Mouse (Mus musculus) cerebellum, adult 18-20 months (tissue): ENCODE results near the gene BC004004.
"Not testable (repeated sequence)": the region's sequence is repeated elsewhere in the genome, so short reads cannot be mapped to it uniquely, and the experiment has no call there.

Experiments
- DNase-seq, 2 experiments: peaks; one replicate each; pipeline ENCODE4 v3.0.0; 2021

The BC004004 gene

DNA sequence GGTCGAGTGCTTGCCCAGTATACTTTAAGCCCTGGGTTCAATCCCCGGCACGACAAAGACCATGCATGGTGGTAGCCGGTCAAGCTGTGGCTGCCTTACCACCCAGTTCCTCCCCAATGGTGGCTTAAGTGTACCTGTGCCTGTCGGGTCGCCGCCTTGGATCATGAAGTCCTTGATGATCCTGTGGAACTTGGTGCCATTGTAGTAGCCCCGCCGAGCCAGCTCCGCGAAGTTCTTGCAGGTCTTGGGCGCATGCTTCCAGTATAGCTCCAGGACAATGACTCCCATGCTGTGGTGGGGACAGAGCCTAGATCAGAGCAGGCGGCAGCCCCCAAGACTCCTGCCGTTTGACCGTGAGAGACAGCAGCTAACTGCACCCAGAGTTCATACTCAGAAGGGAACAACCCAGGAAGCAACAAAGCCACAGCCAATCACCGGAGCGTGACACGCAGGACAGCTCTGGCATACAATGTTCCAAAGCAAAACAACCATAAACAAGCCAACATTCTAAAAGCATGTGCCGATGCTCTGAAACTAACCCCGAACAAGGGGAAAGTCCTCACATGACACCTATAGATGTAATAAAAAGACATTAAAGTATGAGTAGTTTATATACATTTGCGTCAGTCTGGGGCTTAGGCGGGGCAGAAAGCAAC is 6.9 kb upstream of the BC004004 start:
- DNase-seq: no peak

DNA sequence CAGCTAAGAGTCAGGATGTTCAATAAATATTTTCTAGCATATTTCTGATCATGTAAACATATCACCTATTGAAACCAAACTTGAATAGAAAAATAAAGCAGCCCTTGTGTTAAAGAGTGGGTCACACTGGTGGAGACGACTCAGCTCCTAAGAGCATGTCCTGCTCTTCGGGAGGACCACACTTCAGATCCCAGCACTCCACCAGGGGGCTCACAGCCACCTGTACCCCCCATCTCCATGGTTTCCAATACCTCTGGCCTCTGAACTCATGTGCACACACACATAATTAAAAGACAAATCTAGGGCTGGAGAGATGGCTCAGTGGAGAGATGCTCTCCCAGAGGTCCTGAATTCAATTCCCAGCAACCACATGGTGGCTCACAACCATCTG is 6.3 kb upstream of the BC004004 start:
- DNase-seq: no peak

DNA sequence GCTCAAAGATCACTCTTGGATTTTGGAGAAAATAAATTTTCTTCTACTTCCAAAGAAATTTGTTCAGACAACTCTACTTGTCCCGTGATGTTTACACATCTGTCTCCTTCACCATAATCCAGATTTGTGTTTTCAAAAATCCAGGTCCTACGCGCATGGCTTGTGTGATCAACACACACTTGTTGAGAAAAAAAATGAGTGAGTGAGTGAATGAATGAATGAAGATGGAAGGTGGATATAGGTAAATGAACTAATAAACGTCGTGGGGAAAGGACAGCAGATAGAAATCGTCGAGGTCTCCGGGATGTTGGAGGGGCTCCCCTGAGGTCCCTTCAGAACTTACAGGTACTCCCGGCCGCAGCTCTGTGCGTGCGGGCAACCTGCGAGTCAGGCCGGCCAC is 5.2 kb upstream of the BC004004 start:
- DNase-seq: no peak

DNA sequence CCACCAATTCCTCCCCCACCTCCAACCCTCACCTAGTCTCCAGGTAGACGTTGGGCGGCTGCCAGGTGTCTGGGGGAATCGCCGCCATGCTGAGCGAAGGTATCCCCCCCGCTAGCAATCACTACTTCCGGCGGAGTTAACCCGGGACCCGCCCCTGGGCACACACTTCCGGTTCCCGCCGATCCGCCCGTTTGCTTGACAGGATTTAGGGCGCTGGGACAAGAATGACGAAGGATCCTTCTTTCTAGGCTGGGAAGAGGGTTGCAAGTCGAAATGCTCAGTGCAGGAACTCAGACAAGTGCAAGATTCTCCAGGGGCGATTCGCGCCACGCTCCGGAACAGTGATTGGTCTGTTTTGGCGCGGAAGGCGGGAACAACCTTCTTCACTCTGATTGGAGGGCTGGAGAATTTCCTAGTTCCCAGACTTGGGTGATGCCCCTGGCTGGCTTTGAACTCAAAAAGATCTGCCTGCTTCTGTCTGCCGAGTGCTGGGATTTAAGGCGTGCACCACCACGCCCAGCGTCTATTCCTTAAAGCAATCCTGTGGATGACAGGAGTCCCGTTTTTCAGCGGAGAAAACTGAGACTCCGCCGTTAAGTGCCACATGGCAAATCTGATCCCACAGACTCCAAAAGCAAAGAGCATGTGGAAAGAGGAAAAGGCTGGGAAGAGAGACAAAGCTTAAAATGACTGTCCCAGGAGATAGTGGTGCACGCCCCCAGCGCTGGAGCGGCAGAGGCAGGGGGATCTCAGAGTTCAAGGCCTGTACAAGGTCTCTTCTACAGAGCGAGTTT is 4.6 kb upstream of the BC004004 start, which contains the start of gene Ppil1:
Gene Ppil1 (minus strand): TSS at position 347 of the 794 bp plus-strand sequence.
- DNase-seq: peak; percentile 81 to 87

DNA sequence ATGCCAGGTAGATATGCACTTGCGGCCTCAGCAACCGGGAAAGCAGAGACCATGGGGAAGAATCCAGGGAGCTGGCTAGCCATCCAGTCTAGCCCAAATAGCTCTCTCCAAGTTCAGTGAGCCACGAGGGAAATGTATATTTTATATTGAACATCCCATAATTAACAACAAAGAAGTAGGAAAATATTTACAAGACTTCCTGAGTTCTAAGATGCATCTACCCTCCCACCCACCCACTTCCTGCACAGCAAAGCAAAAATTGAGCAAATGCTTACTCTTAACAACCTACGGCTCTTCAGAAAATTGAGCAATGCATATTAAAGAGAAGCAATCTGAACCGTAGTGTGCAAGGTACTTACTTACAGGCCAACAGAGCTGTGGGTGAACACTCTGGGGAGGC is 3.8 kb upstream of the BC004004 start:
- no peak for DNase-seq

DNA sequence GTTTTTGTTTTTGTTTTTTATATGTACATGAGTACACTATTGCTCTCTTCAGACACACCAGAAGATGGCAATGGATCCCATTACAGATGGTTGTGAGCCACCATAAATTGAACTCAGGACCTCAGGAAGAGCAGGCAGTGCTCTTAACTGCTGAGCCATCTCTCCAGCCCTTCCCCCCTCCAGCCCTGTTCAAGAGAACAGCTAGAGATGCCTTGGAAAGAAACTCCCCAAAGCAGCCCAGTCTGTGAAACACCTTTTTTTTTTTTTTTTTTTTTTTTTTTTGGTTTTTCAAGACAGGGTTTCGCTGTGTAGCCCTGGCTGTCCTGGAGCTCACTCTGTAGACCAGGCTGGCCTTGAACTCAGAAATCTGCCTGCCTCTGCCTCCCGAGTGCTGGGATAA is 1.5 kb upstream of the BC004004 start:
- DNase-seq: not testable (repeated sequence)

DNA sequence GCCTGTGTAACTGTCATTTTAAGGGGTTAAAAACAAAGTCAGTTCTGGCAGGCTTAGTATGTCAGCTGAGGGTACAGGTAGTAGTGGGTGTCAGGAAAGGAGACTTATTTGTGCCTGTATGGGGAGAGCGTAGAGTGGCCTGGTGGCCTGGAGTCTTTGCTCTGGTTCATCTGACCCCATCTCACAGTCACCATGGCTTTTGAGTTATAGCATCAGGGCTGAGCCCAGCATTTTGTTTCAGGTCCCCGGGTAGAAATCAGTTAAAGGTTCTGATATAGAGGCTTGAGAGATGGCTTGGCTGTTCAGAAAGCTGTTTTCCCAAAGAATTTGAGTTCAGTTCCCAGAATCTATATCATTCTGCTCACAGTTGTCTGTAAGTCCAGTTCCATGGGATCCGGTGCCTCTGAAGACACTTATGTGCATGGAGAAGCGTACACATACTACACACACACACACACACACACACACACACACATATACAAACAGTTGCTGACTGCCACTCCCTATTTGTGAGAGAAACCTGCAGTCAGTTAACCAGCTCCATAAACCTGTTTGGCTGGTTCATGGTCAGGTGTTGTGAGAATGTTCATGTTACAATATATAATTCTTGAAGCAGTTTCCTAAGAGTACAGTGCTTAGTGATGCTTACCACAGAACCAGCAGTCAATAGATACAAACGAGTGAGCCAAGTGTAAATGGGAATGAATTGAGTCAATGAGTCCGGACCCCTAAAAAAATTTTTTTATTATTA is 482 bp upstream of the BC004004 start:
- DNase-seq: no peak

DNA sequence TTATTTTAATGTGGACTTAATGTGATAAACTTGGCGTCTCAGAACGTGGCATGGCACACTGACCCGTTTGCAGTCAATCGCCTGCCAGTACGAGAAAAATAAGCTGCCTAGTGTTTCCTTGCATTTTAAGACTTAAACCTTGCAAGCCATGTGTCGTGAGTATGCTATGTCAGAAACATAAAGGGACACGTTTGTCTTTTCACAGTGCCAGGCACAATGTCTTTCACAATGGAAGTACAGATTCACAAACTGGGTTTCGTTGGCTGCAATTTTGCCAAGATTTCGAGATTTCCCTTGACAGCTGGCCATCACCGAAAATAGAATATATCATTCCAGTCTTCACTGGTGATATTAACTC is 740 bp downstream of the BC004004 start:
- DNase-seq: no peak

DNA sequence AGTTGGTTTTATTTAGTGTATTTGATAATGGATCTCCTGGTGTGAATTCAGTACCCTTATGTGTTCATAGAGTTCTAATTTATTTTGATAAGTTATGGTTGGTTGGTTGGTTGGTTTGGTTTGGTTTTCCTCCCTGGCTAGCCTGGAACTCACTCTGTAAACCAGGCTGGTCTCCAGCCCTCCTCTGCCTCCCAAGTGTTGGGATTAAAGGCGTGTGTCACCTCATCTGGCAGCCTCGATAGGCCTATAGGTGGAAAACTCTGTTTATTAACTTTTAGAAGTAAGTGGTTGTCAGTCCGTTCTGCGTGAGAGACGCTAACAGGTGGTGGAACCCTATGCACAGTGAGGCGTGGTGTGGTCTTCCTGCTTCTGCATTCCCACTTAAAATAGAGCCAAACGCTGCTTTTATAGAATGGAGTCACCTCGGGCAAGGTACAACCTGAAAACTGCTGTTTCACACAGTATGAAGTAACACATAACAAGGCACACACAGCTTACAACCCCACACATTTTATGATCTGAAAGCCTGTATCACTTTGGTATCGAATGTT is 1.6 kb downstream of the BC004004 start:
- no peak for DNase-seq

DNA sequence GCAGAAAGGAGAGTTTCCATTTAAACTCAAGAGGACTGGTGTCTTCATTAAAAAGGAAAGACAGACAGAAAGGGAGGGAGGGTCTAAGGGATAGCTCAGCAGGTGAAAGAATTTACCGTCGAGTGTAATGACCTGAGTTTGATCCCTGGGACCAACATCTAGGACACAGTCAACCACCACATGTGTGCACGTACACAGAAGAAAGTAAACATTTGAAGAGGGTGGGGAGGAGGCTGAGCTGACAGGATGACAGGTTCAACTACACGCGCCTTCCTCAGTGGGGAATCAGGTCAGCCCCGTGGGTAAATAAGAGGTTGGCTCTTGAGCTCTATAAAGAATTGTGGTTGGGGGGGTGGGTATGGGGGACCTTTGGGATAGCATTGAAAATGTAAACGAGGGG is 4.6 kb downstream of the BC004004 start:
- no peak for DNase-seq

DNA sequence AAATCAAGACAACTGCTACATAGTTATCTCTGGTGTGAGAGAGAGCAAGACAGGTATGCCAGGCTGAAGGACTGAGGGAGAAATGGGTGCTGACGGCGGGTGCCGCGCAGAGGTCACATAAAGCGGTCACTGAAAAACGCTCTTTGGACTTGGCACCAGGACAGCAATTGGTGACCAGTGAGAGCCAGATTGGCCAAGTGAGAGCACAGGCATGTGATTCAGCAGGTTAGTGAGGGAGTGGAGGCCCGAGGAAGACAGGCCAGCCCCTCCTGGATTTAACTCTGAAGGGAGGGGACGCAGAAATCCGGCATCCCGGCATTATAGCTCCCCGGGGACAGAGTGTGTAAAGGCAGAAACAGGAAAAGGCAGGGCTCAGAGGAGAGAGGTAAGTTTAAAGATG is 5.3 kb downstream of the BC004004 start:
- DNase-seq: no peak

DNA sequence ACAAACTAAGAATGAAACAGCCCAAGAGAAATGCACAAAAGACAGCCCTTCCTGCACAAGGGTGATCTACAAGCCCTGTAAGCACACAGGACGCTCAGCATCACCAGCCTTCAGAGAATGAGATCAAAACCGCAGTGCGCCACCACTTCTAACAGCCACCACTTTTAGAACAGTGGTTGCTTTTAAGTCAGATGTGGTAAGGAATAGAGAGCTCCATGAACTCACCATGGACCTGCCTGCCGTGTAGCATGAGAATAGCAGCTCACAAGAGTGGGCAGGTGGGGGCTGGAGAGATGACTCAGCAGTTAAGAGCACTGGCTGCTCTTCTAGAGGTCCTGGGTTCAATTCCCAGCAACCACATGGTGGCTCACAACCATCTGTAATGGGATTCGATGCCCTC is 11.8 kb downstream of the BC004004 start:
- DNase-seq: no peak

DNA sequence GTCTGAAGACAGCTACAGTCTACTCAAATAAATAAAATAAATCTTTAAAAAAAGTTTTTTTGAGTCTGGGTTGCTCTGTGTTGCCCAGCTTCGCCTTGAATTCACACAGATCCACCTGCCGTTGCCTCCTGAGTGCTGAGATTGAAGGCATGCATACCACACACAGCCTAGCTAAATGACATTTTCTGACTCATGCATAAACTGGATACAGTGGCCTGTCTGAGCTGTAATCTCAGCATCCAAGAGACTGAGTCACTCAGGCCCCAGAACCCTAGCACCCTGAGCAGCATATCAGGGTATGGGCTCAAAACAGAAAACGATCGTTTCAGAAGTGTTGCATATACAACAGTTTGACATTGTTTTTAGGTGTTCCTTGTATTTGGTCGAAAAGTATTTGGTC is 13.0 kb downstream of the BC004004 start:
- DNase-seq: no peak

DNA sequence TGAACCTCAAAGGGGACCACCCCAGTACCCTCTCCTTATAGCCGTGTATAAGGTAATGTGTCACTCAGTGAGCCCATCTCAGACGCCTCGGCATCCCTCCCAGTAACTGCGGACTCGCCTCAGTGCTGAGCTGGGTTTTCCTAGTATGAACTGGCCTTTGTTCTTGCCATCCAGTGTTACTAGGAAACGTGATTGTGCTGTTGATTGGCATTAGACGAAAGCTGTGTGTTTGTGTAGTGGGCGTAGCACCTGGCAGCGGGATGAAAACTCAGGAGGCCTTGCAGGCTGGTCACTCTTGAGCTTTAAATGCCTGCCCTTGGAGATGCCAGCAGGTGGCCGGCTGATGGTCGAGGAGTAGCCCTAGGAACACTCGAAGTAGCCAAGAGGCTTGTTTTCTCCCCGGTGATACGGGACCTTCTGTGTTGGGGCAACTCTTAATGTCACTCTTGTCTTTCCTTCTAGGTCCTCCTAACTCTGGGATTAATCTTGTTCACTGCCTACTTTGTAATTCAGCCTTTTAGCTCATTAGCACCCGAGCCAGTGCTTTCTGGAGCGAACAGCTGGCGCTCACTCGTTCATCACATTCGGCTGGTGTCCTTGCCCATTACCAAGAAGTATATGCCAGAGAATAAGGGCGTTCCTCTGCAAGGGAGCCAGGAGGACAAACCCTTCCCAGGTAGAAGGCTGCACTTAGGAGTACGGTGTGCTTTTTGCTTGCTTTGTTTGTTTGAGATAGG is 13.8 kb downstream of the BC004004 start:
- DNase-seq: no peak

DNA sequence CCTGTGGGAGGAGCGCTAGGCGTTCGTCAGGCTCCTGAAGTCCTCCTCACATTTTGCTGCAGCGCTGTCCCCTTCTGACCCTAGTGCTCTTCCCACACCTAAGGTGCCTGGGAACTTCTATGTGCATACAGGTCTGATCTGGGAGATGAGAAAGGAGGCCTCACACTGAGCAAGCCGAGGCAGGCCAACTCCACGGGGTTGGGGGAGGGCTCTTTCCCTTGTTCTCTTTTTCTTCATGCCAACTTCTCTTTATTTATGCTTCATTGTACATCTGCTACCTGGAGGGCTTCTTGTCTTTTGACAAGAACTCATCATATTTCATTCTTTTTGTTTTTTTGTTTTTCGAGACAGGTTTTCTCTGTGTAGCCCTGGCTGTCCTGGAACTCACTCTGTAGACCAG is 23.2 kb downstream of the BC004004 start:
- no peak for DNase-seq

DNA sequence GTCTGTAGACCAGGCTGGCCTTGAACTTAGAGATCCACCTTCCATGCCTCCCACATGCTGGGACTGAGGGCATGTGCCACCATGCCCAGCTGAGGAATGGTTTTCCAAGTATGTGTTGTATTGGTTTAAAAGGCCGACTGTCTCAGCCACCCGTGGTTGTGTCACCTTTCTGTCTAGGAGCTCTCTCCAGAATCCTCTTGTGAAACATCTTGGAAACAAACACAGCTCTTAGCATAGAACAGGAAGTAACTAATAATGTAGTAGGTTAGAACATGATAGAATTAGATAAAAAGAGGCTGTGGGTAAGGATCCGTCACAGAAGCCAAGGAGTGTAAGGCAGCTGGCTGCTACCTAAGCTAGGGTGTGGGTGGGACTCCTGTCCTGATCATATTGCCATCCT is 24.4 kb downstream of the BC004004 start:
- no peak for DNase-seq

DNA sequence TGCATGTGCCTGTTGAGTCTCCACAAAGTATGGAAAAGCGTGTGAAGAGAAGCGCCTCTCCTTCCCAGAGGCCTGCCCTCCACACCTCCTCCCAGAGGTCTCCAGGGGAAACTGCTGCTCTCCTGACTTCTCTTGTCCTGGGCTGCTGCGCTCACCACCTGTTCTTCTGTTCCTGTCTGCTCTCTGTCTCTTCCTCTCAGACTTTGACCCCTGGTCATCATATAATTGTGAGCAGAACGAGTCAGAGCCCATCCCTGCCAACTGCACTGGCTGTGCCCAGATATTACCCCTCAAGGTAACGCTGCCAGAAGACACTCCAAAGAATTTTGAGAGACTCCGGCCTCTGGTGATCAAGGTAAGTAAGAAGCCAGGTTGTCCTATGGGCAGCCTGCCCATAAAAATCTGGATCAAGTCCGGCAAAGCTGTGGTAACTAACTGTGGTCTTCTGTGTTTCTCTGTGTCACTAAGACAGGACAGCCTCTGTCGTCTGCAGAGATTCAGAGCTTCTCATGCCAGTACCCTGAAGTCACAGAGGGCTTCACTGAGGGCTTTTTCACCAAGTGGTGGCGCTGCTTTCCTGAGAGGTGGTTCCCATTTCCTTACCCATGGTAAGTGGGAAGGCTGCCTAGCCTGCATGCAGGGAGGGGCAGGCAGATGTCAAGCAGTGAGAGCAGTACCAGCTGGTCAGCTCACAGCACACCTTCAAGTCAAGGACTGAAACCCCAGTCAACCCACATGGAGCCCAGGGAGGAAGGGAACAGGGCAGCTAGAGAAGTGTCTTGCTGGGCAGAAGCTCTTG is 25.4 kb downstream of the BC004004 start:
- DNase-seq: peak in 1 of 2 experiments; percentile 25

DNA sequence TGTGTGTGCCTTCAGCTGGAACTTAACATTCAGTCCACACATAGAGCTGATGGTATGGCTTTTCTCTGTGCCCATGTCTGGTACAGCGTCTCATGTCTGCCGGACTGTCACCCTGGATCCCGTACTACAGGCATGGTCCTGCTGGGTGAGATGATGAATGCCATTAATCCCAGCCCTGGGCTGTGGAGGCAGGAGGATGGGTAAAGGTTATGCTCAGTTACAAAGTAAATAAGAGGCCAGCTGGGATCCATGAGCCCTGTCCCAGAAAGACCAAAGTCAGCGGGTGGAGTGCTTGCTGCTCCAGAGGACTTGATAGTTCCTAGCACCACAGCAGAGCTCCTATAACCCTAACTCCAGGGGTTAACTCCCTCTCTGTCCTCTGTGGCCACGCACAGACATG is 27.2 kb downstream of the BC004004 start:
- no peak for DNase-seq

DNA sequence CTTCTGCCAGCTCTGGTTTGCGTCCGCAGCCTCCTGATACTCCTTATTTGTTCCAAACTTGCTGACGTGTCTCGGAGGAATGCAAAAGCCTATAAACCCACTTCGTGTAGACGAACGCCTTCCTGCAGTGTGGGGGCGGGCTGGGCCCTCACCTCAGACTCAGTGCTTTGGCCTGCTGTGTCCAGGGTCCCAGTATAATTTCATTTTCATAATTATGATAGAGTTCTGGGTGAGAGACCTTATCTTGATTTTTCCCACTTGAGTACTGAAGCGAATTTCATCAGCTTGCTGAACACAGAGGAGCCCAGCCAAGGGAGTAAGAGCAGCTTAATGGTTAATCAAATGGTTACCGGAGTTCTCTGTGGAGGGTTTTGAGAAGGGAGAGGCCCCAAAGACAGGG is 28.7 kb downstream of the BC004004 start:
- DNase-seq: no peak

DNA sequence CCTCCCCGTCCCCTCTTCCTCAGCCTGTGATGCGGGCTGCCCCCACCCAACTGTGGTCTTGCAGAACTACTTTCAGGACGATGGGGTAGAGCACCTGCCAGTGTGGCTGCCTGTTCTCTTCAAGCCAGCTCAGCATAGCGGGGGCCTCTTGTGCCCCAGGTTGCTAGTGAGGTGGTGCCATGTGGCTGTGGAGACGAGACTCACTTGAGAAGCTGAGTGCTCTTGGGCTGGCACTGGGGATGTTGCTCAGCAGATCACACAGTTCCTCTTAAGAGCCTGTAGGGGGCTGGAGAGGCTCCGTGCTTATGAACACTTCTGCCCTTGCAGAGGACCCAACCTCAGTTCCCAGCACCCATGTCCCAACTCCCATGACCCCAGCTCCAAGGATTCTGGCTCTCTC is 29.2 kb downstream of the BC004004 start:
- DNase-seq: no peak

DNA sequence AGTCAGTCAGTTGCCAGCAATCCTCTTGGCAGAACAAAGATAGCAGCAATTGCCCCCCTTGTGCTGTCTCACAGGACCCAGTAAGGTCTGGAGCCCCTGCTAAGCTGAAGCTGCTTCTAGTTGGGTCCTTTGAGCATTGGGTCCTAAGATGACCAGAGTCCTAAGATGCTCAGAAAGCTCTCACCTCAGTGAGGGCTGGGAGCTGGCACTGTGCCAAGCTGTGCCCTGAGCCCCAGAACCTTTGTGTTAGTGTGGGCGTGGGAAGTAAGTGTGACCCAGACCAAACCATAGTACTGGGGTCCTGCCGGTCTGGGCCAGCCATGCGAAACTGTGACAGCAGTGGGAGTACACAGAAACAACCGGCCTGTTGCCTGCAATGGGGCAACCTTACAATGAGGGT is 30.7 kb downstream of the BC004004 start:
- DNase-seq: no peak

DNA sequence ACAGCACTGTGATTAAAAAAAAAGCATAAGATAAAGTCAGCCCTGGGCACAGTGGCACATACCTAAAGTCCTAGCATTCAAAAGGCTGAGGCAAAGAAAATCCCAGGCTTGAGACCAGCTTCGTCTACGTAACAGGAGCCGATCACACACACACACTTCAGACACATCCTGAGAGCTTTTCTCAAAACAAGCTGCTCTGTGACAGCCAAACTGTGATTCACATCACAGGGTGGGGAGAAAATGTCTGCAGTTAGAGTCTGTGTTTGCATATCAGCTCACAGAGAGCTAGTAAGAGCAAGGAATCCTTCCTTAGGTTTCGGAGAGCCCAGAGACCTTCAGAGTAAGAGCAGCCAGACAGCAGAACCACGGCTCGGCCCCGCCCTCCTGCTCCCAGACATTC is 32.3 kb downstream of the BC004004 start:
- no peak for DNase-seq
